Mouse (Mus musculus): ENCODE data around the gene Oxgr1.

GRCm38 (mm10) chr14:120042187-120042820 is at the start of gene Oxgr1:
- TF ChIP-seq POLR2A (IDR thresholded peaks at IDR 0.05; ENCODE audit: control insufficient read depth, extremely low read depth, insufficient read depth, low read length, poor library complexity) = no peak
- no peak for TF ChIP-seq CTCF (IDR thresholded peaks at IDR 0.05; ENCODE audit: borderline replicate concordance, control insufficient read depth, extremely low read depth, insufficient read depth, low read length, poor library complexity)

Data from thymus, adult 2 months (tissue).